Mouse (Mus musculus) B cell, adult 2 months (primary cell): ENCODE measurements around the gene Ntn5.
A peak's percentile ranks its signal among the peaks of the same experiment; 100 is the strongest.

Experiments
- DNase-seq, 2 experiments: peaks; one replicate each; pipeline ENCODE4 v3.0.0; 2022

Gene Ntn5

GRCm38 (mm10) chr7:45700301-45701015 is 16.6 kb downstream of the Ntn5 start:
- peak; percentile 78 to 79 for DNase-seq

GRCm38 (mm10) chr7:45701072-45701471 is 17.2 kb downstream of the Ntn5 start:
- DNase-seq: no peak

DNA sequence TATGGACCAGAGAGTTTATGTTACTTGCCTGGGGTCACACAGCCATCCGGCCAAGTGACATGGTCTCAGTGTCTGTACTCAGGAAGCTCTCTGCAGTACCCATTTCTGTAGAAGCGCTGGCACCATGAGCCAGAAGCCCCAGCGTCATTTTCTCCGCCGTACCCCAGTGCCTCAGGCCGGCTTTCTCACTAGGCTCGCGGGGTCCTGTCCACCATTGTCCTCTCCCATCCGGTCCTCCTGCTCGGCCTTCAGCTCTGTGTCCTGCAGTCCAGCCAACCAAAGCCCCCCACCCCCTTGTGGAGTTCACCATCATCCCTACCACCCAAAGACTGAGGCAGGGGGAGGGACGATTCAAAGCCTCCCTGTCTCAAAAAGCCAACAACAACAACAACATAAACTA is 17.8 kb downstream of the Ntn5 start:
- no peak for DNase-seq

DNA sequence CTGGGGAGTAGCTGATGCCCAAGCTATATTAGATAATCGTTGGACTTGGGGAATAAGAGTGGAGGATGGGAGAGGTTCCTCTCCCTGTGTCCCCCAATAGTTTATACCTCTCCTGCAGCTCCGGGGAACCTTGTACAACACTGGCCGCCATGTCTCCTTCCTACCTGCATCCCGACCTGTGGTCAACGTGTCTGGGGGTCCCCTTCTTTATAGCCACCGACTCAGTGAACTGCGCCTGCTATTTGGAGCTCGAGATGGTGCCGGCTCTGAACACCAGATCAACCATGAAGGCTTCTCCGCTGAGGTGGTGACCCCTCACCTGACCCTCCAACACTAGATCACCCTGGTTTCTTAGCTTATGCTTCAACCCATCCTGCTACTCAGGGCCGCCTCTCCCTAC is 18.5 kb downstream of the Ntn5 start:
- no peak for DNase-seq

- DNase-seq: no peak
Observed at GRCm38 (mm10) chr7:45702809-45703520, 19.1 kb downstream of the Ntn5 start.

- DNase-seq: no peak
Observed at GRCm38 (mm10) chr7:45703521-45704033, 19.8 kb downstream of the Ntn5 start.

- peak; percentile 67 to 69 for DNase-seq
Observed at GRCm38 (mm10) chr7:45704046-45704559, 20.3 kb downstream of the Ntn5 start.

- DNase-seq: peak; percentile 96 to 98
Observed at GRCm38 (mm10) chr7:45704730-45705442, 21.1 kb downstream of the Ntn5 start, which contains the start of gene Dbp. Dbp (plus strand) TSS chr7:45705088.

GRCm38 (mm10) chr7:45705443-45705864 is 21.6 kb downstream of the Ntn5 start:
- DNase-seq: peak in 1 of 2 experiments; percentile 47

DNA sequence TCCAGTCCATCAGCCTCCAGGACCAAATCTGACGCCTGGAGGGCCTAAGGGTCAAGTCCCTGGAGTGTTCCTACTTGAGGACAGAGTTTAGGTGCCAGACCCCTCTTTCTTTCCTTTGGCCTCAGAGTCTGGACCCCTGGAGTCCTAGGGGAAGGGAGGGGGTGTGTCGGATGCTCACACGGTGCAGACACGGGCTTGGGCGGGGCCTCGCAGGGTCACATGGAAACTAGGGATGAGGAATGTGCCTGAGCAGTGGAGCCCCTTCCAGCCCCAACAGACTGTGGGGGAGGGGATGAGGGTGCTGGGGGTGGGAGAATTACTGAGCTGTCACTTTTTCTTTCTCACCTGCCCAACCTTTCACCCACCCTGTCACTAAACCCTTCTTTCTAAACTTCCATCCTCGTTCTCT is 22.1 kb downstream of the Ntn5 start:
- peak; percentile 41 to 42 for DNase-seq

- DNase-seq: peak; percentile 92 to 93
Observed at GRCm38 (mm10) chr7:45706721-45707241, 23.0 kb downstream of the Ntn5 start.

DNA sequence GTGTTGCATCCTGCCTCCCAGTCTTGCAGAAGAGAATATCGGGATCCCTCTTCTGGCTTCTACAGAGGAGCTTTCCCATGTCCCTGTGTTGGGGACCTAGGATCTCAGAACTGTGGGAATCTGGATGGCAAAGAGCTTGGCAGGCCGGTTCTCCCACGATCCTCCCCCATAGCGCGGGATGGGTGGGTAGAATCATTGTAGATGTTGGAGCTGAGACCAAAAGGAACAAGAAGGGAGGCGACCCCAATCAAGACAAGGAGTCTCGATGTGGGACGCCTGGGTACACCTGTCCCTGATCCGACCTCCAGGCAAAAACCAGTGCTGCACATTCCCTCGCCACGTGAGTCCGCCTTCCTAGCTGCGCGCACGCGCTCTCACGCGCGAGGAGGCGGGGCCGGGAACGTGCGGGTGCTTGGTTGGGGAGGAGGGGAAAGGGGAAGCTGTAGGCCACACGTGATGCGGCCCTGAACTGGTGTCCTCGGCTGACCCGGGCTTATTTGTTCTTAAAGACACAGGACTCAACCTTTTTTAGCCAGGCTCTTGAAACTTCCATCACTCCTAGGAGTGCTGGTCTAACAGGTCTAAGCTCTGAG is 23.6 kb downstream of the Ntn5 start:
- DNase-seq: peak; percentile 93 to 94

DNA sequence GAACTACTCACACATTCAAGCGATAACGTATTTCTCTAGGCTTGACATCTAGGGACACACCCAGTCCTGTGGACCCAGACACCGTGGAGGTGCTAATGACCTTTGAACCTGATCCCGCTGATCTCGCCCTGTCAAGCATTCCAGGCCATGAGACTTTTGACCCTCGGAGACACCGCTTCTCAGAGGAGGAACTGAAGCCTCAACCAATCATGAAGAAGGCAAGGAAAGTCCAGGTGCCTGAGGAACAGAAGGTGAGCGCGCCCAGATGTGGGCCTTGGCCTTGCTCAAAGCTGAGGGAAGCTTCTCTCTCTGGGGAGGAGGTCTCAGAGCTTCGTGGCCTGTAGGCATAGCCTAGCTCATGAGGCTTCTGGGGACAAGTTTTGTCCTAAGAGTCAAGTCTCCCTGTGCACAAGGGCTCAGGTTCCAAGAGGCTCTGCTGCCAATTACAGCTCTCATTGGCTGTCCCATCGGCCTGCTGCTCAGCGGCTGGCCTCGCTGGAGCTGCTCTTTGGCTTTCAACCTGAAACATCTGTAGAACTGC is 24.5 kb downstream of the Ntn5 start:
- DNase-seq: peak; percentile 56 to 58

DNA sequence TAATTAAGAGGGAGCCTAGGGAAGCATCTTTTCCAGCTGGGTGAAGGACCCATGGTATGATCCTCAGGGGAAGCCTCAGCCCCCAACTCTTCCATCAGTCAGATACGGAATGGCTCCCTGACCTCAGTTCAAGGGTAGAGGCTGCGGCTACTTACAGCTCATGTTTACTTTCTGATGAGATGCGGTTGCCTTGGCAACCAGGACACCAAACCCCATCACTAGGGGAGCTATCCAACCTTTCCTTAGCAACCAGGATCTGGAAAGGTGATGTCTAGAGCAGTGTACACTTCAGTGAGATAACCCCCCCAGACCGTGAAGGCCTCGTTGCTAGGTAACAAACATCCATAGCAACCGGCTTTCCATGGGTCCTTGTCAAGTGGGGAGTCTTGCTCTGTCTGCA is 25.2 kb downstream of the Ntn5 start:
- DNase-seq: no peak

- no peak for DNase-seq
Observed at GRCm38 (mm10) chr7:45709677-45710355, 26.0 kb downstream of the Ntn5 start.

- DNase-seq: no peak
Observed at GRCm38 (mm10) chr7:45710477-45711191, 26.8 kb downstream of the Ntn5 start.

DNA sequence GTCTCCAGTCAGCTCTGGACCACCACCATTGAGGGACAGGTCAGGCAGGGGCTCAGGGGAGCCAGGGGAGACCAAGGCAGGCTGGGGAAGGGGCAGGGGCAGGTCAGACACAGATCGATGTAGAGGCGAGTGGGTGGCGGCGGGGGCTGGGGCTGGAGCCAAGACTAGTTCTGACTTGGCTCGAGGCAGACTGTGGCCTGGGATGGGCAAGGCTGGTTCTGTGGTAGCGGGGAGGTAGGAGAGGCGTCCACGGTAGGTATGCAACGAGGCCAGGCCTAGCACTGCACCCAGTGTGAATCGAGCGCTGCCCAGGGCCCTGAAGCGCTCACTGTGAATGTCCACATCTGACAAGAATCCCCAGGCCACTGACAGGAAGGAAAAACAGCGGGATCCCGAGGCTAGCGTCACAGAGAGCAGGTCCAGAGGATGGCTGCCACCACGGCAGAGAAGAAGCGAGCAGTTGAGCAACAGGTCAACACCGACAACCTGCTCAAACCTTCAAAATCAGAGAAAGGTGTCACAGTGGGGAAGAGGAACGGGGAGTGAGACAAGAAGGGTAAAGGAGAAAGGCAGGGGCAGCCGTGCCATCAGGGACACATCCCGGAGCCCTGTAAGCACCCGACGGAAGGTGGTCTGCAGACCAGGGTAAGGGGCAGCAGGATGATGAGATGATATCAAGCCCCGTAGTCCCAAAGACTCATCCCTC is 27.6 kb downstream of the Ntn5 start:
- DNase-seq: no peak

DNA sequence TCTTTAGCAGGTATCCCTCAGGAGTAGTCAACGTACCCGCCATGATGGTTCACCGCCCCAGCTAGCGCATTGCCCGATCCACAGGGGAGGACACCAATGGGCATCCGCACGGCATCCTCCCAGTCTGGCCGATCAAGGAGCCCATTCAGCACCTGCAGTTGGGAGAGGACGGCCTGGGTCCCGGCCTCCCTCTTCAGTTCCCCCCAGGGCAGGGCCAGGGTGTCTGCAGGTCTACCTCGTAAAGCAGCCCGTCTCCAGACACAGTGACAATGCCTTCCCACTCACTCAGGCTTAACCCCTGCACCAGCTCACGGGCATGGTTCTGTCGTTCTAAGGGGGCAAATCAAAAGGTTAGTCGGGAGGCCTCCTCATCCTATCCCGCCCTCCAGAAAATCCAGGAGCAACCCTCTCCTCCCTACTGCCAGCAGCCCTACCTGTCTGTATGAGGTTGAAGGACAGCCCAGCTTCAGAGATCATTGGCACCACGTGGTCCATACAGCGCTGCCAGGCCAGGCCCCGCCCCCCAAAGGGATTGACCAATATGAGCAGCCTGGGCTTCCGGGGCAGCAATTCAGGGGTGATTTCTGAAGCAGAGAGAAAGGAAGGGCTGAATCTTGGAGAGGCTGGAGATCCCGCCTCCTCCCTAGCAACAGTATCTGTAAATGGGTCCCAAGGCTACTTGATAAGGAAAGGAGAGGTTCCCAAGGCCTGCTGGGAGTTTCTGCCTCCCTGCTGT is 28.4 kb downstream of the Ntn5 start:
- no peak for DNase-seq

GRCm38 (mm10) chr7:45713396-45713795 is 29.6 kb downstream of the Ntn5 start:
- no peak for DNase-seq
